Mouse (Mus musculus): ENCODE measurements around the gene Atg7. TPM values are rescaled to one million over a fixed set of nuclear protein-coding genes. Genes with fewer than 3 reads are reported as not detected.

The Atg7 gene
- total and polyA plus RNA-seq, 3 experiments: 11.1 to 15.7 (median 14.8) TPM

DNA sequence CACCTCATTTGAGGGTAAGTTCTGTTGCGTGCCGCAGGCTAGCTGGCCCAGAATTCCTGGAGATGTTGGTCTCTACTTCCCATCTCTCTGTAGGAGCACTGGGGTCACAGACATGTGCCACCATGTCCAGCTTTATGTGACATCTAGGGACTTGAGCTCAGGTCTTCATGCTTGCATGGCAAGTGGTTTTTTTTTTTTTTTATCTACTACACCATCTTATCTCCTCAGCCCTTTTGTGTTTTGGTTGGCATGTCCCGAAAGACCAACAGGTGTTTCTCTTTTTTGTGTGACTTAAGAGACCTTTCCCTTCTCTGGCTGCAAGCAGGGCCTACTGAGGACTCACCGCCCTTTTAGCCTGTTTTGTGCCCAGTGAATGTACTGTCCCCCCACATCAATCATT lies 213.6 kb downstream of the Atg7 start:
- Histone ChIP-seq H3K4me3 (replicated peaks in 1 of 3; ENCODE audit: low read depth in 2 of 3, low read length in 2 of 3, poor library complexity in 1 of 3) (no peak overlapping the region), H3K4me1 (ENCODE audit: control insufficient read depth in 1 of 2, insufficient read depth in 2 of 2) (peaks cover 14 to 45% of the 10 kb centered on the region in 2 experiments), H3K27ac (ENCODE audit: insufficient read depth, low read depth) (no peak overlapping the region), H3K4me2 (ENCODE audit: insufficient read depth, low read depth, poor library complexity, severe bottlenecking) (no peak overlapping the region), H3K79me2 (replicated peaks; ENCODE audit: control insufficient read depth, extremely low read depth, insufficient read depth, poor library complexity, severe bottlenecking) (no peaks in the 10 kb centered on the region; the same call in 1 of the 2 replicates), H3K27me3 (replicated peaks) (no peaks in the 10 kb centered on the region), H3K9me3 (replicated peaks; ENCODE audit: low read length) (no peaks in the 10 kb centered on the region), H3K36me3 (replicated peaks in 1 of 2; ENCODE audit: control insufficient read depth in 1 of 2, insufficient read depth in 1 of 2, low read length in 1 of 2) (peaks cover 23 to 39% of the 10 kb centered on the region in 2 experiments), H3K9ac (ENCODE audit: insufficient read depth, low read depth) (no peak overlapping the region)
- TF ChIP-seq BHLHE40 (IDR thresholded peaks at IDR 0.05; ENCODE audit: low read depth, low read length) (no peak), CTCF (conservative IDR thresholded peaks at IDR 0.05 in 1 of 2, IDR thresholded peaks at IDR 0.05 in 1 of 2; ENCODE audit: low read depth in 2 of 2, low read length in 2 of 2) (no peak), SIN3A (IDR thresholded peaks at IDR 0.05; ENCODE audit: low read length) (no peak), JUND (conservative IDR thresholded peaks at IDR 0.05; ENCODE audit: low read depth, low read length) (no peak), ETS1 (conservative IDR thresholded peaks at IDR 0.05; ENCODE audit: low read depth, low read length) (no peak)
- in situ Hi-C loops (cut with MboI; ENCODE audit: low pct_ligation_motif_present, low pct_unique_long_range_greater_than_20kb, low sequenced_read_pairs): no loop called here
- no peak for DNase-seq (ENCODE audit: extremely low read depth)
- dilution Hi-C loops (cut with MboI; ENCODE audit: extremely low pct_ligation_motif_present, extremely low pct_unique_long_range_greater_than_20kb, low sequenced_read_pairs): no loop called here

DNA sequence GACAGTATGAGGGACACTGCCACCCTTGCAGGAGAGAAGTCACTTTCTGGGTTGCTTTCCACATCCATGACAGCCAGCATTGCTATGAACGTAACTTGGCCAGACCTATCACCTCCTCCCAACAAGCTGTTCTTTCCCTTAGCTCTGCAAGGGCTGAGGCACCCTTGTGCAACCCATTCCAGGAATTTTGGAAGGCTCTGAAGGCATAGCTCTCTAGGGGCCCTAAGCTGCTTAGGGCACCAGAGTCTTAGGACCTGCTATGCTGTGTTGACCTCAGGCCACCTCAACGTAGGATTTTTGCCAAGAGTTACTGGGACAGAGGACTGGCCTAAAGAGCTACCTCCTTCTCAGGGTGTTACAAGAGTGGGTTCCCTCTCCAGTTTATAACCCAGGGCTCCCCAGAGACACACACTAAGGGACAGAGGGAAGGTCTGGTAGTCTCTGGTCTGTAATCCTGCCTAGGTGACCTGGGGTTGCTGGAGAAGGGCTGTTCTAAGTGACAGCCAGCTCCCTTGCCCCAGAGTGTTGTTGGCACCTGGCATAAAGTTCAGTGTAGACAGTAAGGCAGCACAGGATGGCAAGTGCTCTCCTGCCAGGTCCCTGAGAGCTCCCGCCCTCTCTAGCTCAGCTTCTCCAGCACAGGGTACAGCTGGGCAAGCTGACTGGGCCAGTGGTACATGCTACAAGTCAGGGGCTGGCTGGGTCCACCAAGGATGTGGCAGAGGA lies 215.3 kb downstream of the Atg7 start:
- TF ChIP-seq ZKSCAN1 (IDR thresholded peaks at IDR 0.05; ENCODE audit: borderline replicate concordance, low read depth, low read length): no peak
- no peak for TF ChIP-seq ZNF384 (IDR thresholded peaks at IDR 0.05; ENCODE audit: low read depth, low read length)
- no peak for TF ChIP-seq HCFC1 (IDR thresholded peaks at IDR 0.05; ENCODE audit: low read depth, low read length)
- TF ChIP-seq MXI1 (IDR thresholded peaks at IDR 0.05; ENCODE audit: low read depth, low read length): no peak
- TF ChIP-seq SIN3A (IDR thresholded peaks at IDR 0.05; ENCODE audit: low read length): no peak
- TF ChIP-seq MEF2A (IDR thresholded peaks at IDR 0.05; ENCODE audit: borderline replicate concordance, low read depth, low read length): no peak
- TF ChIP-seq EP300 (IDR thresholded peaks at IDR 0.05; ENCODE audit: low read length): no peak
- TF ChIP-seq MAFK (IDR thresholded peaks at IDR 0.05; ENCODE audit: insufficient replicate concordance, low read length): no peak
- TF ChIP-seq ELF1 (IDR thresholded peaks at IDR 0.05; ENCODE audit: low read depth, low read length): no peak
- TF ChIP-seq PAX5 (IDR thresholded peaks at IDR 0.05; ENCODE audit: low read length): no peak
- TF ChIP-seq KAT2A (IDR thresholded peaks at IDR 0.05; ENCODE audit: insufficient replicate concordance, low read length): no peak
- TF ChIP-seq CHD2 (IDR thresholded peaks at IDR 0.05; ENCODE audit: low read length): no peak
- no peak for TF ChIP-seq CHD1 (IDR thresholded peaks at IDR 0.05; ENCODE audit: low read depth, low read length)
- TF ChIP-seq SMC3 (IDR thresholded peaks at IDR 0.05; ENCODE audit: low read depth, low read length): no peak
- no peak for TF ChIP-seq MAZ (IDR thresholded peaks at IDR 0.05; ENCODE audit: low read depth, low read length)
- no peak overlapping the region for H3K4me2 ChIP-seq (ENCODE audit: insufficient read depth, low read depth, poor library complexity, severe bottlenecking)
- dilution Hi-C loops (cut with MboI; ENCODE audit: extremely low pct_ligation_motif_present, extremely low pct_unique_long_range_greater_than_20kb, low sequenced_read_pairs): no loop called here
- in situ Hi-C loops (cut with MboI; ENCODE audit: low pct_ligation_motif_present, low pct_unique_long_range_greater_than_20kb, low sequenced_read_pairs): no loop called here
- H3K27ac ChIP-seq (ENCODE audit: insufficient read depth, low read depth): no peak overlapping the region
- H3K9me3 ChIP-seq (replicated peaks; ENCODE audit: low read length): no peaks in the 10 kb centered on the region
- H3K27me3 ChIP-seq (replicated peaks): no peaks in the 10 kb centered on the region
- peaks cover 34 to 52% of the 10 kb centered on the region in 2 experiments for H3K36me3 ChIP-seq (replicated peaks in 1 of 2; ENCODE audit: control insufficient read depth in 1 of 2, insufficient read depth in 1 of 2, low read length in 1 of 2)
- H3K4me3 ChIP-seq (replicated peaks in 1 of 3; ENCODE audit: low read depth in 2 of 3, low read length in 2 of 3, poor library complexity in 1 of 3): no peak overlapping the region
- no peak for DNase-seq (ENCODE audit: extremely low read depth)
- H3K79me2 ChIP-seq (replicated peaks; ENCODE audit: control insufficient read depth, extremely low read depth, insufficient read depth, poor library complexity, severe bottlenecking): no peaks in the 10 kb centered on the region; the same call in 1 of the 2 replicates
- H3K4me1 ChIP-seq (ENCODE audit: control insufficient read depth in 1 of 2, insufficient read depth in 2 of 2): peaks cover 28 to 62% of the 10 kb centered on the region in 2 experiments
- no peak overlapping the region for H3K9ac ChIP-seq (ENCODE audit: insufficient read depth, low read depth)
